Mouse (Mus musculus): Measurements from ENCODE around the gene Dph5.

DNA sequence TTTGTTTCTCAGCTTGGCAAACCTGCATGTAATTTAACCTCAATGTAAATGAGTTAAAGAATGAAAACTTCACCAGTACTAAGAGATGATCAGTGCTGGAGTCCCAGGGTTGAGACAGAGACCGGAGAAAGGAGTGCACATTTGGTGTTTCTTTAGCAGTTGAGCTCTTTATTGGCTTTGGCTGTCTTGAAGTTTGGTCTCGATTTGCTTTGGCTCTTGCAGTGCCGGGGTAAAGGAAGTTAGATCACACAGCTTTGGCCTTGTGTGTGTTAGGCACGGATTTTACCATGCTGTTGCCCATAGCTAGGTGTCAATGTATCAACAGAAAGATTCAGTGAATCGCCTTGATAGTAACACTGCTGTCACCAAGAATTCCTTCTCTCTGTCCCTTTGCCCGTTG lies 44.1 kb downstream of the Dph5 start:
- TF ChIP-seq MAX (IDR thresholded peaks at IDR 0.05), result no peak
- no peak for TF ChIP-seq CTCF (IDR thresholded peaks at IDR 0.05; ENCODE audit: control insufficient read depth, insufficient read depth, insufficient read length)
- no peak for TF ChIP-seq CEBPB (IDR thresholded peaks at IDR 0.05; ENCODE audit: low read depth)
- TF ChIP-seq USF1 (IDR thresholded peaks at IDR 0.05; ENCODE audit: low read depth), result no peak
- no peak for TF ChIP-seq MYOG (IDR thresholded peaks at IDR 0.05; ENCODE audit: control insufficient read depth, extremely low read depth, insufficient read length)

All from C2C12 (cell line).